Mouse (Mus musculus): ENCODE measurements around the gene Mocs1.
"Not testable (repeated sequence)": the region's sequence is repeated elsewhere in the genome, so short reads cannot be mapped to it uniquely, and the experiment has no call there.

Mocs1 gene

GRCm38 (mm10) chr17:49432071-49432711, 4.0 kb downstream of the Mocs1 start:
- DNase-seq (ENCODE audit: low read depth, low spot score), result peak; percentile 64

GRCm38 (mm10) chr17:49433071-49433470, 4.9 kb downstream of the Mocs1 start:
- no peak for DNase-seq (ENCODE audit: low read depth, low spot score)

GRCm38 (mm10) chr17:49434236-49434635, 6.1 kb downstream of the Mocs1 start:
- DNase-seq (ENCODE audit: low read depth, low spot score), result no peak

- no peak for DNase-seq (ENCODE audit: low read depth, low spot score)
Observed at GRCm38 (mm10) chr17:49435081-49435480, 6.9 kb downstream of the Mocs1 start.

- no peak for DNase-seq (ENCODE audit: low read depth, low spot score)
Observed at GRCm38 (mm10) chr17:49436631-49437030, 8.5 kb downstream of the Mocs1 start.

- DNase-seq (ENCODE audit: low read depth, low spot score), result not testable (repeated sequence)
Observed at GRCm38 (mm10) chr17:49437306-49437705, 9.1 kb downstream of the Mocs1 start.

GRCm38 (mm10) chr17:49438822-49439574, 10.8 kb downstream of the Mocs1 start:
- DNase-seq (ENCODE audit: low read depth, low spot score), result no peak

- DNase-seq (ENCODE audit: low read depth, low spot score), result no peak
Observed at GRCm38 (mm10) chr17:49439706-49440105, 11.5 kb downstream of the Mocs1 start.

GRCm38 (mm10) chr17:49440331-49441130, 12.4 kb downstream of the Mocs1 start:
- DNase-seq (ENCODE audit: low read depth, low spot score), result peak; percentile 66

GRCm38 (mm10) chr17:49442841-49443240, 14.7 kb downstream of the Mocs1 start:
- not testable (repeated sequence) for DNase-seq (ENCODE audit: low read depth, low spot score)

GRCm38 (mm10) chr17:49448570-49449229, 20.5 kb downstream of the Mocs1 start:
- DNase-seq (ENCODE audit: low read depth, low spot score), result no peak

- DNase-seq (ENCODE audit: low read depth, low spot score), result no peak
Observed at GRCm38 (mm10) chr17:49449230-49449608, 21.1 kb downstream of the Mocs1 start.

- DNase-seq (ENCODE audit: low read depth, low spot score), result no peak
Observed at GRCm38 (mm10) chr17:49450922-49451321, 22.8 kb downstream of the Mocs1 start.

GRCm38 (mm10) chr17:49456334-49456733, 28.2 kb downstream of the Mocs1 start:
- DNase-seq (ENCODE audit: low read depth, low spot score), result no peak

GRCm38 (mm10) chr17:49457833-49458232, 29.7 kb downstream of the Mocs1 start:
- DNase-seq (ENCODE audit: low read depth, low spot score), result no peak

GRCm38 (mm10) chr17:49458386-49458785, 30.2 kb downstream of the Mocs1 start:
- no peak for DNase-seq (ENCODE audit: low read depth, low spot score)

- no peak for DNase-seq (ENCODE audit: low read depth, low spot score)
Observed at GRCm38 (mm10) chr17:49464884-49465283, 36.7 kb downstream of the Mocs1 start.

GRCm38 (mm10) chr17:49468223-49468622, 40.1 kb downstream of the Mocs1 start:
- peak; percentile 56 for DNase-seq (ENCODE audit: low read depth, low spot score)

GRCm38 (mm10) chr17:49472626-49473025, 44.5 kb downstream of the Mocs1 start:
- DNase-seq (ENCODE audit: low read depth, low spot score), result no peak

- no peak for DNase-seq (ENCODE audit: low read depth, low spot score)
Observed at GRCm38 (mm10) chr17:49474051-49474450, 45.9 kb downstream of the Mocs1 start.

GRCm38 (mm10) chr17:49475174-49475573, 47.0 kb downstream of the Mocs1 start:
- no peak for DNase-seq (ENCODE audit: low read depth, low spot score)

GRCm38 (mm10) chr17:49477370-49477769, 49.2 kb downstream of the Mocs1 start:
- DNase-seq (ENCODE audit: low read depth, low spot score), result no peak
